Mouse (Mus musculus) limb, embryonic 12.5 days (tissue): ENCODE measurements around the gene Tlnrd1. TPM values are rescaled to one million over a fixed set of nuclear protein-coding genes. Genes with fewer than 3 reads are reported as not detected.

Experiments used
- ATAC-seq: fragments of 200-750 bp; cut with Nextera tagmentation; 2 replicates; pipeline ENCODE4 v1.8.0; 2017; ENCODE audit warnings: low read depth, moderate TSS enrichment; ENCODE audit not compliant: insufficient number of reproducible peaks, insufficient read depth, low FRiP score, low TSS enrichment
- H3K27ac ChIP-seq: fragments of 300-500 bp; sonication (generic); 2 replicates; pipeline ENCODE4 v1.5.1; 2016; ENCODE audit warnings: mild to moderate bottlenecking, moderate library complexity
- H3K27me3 ChIP-seq: fragments of 300-500 bp; sonication (generic); 2 replicates; pipeline ENCODE4 v1.6.1; 2016; ENCODE audit warnings: mild to moderate bottlenecking, moderate library complexity
- H3K36me3 ChIP-seq: fragments of 300-500 bp; sonication (generic); 2 replicates; pipeline ENCODE4 v1.6.1; 2016; ENCODE audit warnings: mild to moderate bottlenecking, moderate library complexity
- H3K4me1 ChIP-seq: fragments of 300-500 bp; sonication (generic); replicated peaks from 2 replicates; pipeline ENCODE4 v1.6.1; 2016
- H3K4me2 ChIP-seq: fragments of 300-500 bp; sonication (generic); 2 replicates; pipeline ENCODE4 v1.6.1; 2016; ENCODE audit warnings: mild to moderate bottlenecking, moderate library complexity
- H3K4me3 ChIP-seq: fragments of 300-500 bp; sonication (generic); replicated peaks from 2 replicates; pipeline ENCODE4 v1.5.1; 2016; ENCODE audit warnings: mild to moderate bottlenecking
- H3K9ac ChIP-seq: fragments of 300-500 bp; sonication (generic); replicated peaks from 2 replicates; pipeline ENCODE4 v1.6.1; 2016; ENCODE audit warnings: mild to moderate bottlenecking, moderate library complexity
- H3K9me3 ChIP-seq: fragments of 300-500 bp; sonication (generic); 2 replicates; pipeline ENCODE4 v1.6.1; 2016; ENCODE audit warnings: mild to moderate bottlenecking, moderate library complexity
- WGBS: fragments of 180-500 bp; shearing (Covaris S2); methylation state at CpG from one replicate; pipeline ENCODE4 v1.1.7; 2016; 5-methylcytosine and 5-hydroxymethylcytosine counted together
- polyA plus RNA-seq: library from polyadenylated mRNA; unstranded; fragments of >200 nt; fragmentation: Nextera tagmentation; extraction: Ambion mirVana; gene quantifications from 2 replicates; pipeline ENCODE4 v1.2.1, GENCODE M21; 2016

Gene Tlnrd1
- polyA plus RNA-seq, 1 experiment from 2014 or later: 23.0 TPM

GRCm38 (mm10) chr7:83883276-83884020 is 657 bp downstream of the Tlnrd1 start:
- peaks cover 6% of the 10 kb centered on the region; the same call in 1 of the 2 replicates for H3K36me3 ChIP-seq

GRCm38 (mm10) chr7:83882633-83883275 is 1.4 kb downstream of the Tlnrd1 start:
- H3K4me1 ChIP-seq: peaks cover 66% of the 10 kb centered on the region
- 17% methylated on average over 56 of the region's 56 CpGs for WGBS
- ATAC-seq: 0 out of 2 replicates have a peak, but pooled peaks have one; percentile 12

More at GRCm38 (mm10) chr7:83883276-83884020, 657 bp downstream of the Tlnrd1 start:
- peak overlapping the region; percentile 89 for H3K9ac ChIP-seq
- 0 out of 2 replicates have a peak, but pooled peaks cover 5% of the 10 kb centered on the region for H3K9me3 ChIP-seq
- under 1% methylated on average over 83 of the region's 91 CpGs for WGBS
- peak overlapping the region; percentile 97 for H3K4me2 ChIP-seq
- peak overlapping the region; percentile 97 for H3K27ac ChIP-seq
- peak; percentile 67 for ATAC-seq
- peak overlapping the region; percentile 85 for H3K4me3 ChIP-seq
- H3K4me1 ChIP-seq: peaks cover 59% of the 10 kb centered on the region
- H3K27me3 ChIP-seq: no peaks in the 10 kb centered on the region

GRCm38 (mm10) chr7:83882150-83882632 is 1.9 kb downstream of the Tlnrd1 start:
- H3K27ac ChIP-seq: 0 out of 2 replicates have a peak overlapping the region, but pooled peaks have one; percentile 97
- peak overlapping the region; percentile 89 for H3K9ac ChIP-seq
- no peaks in the 10 kb centered on the region for H3K27me3 ChIP-seq
- WGBS: 89% methylated on average over 35 of the region's 35 CpGs
- 0 out of 2 replicates have a peak, but pooled peaks cover 5% of the 10 kb centered on the region for H3K9me3 ChIP-seq
- no peak for ATAC-seq
- peak overlapping the region; percentile 85 for H3K4me3 ChIP-seq
- H3K4me1 ChIP-seq: peaks cover 69% of the 10 kb centered on the region
- peak overlapping the region; percentile 97 for H3K4me2 ChIP-seq
- peaks cover 12% of the 10 kb centered on the region for H3K36me3 ChIP-seq

More at GRCm38 (mm10) chr7:83882633-83883275, 1.4 kb downstream of the Tlnrd1 start:
- peak overlapping the region; percentile 89 for H3K9ac ChIP-seq
- peak overlapping the region; percentile 85 for H3K4me3 ChIP-seq
- peaks cover 6% of the 10 kb centered on the region; the same call in 1 of the 2 replicates for H3K36me3 ChIP-seq
- peak overlapping the region; percentile 97 for H3K27ac ChIP-seq
- H3K4me2 ChIP-seq: peak overlapping the region; percentile 97
- H3K27me3 ChIP-seq: no peaks in the 10 kb centered on the region
- 0 out of 2 replicates have a peak, but pooled peaks cover 5% of the 10 kb centered on the region for H3K9me3 ChIP-seq

GRCm38 (mm10) chr7:83878676-83879448 is 5.2 kb downstream of the Tlnrd1 start:
- no peaks in the 10 kb centered on the region for H3K27me3 ChIP-seq
- H3K4me3 ChIP-seq: no peak overlapping the region
- H3K4me1 ChIP-seq: peaks cover 58% of the 10 kb centered on the region
- H3K36me3 ChIP-seq: peaks cover 21% of the 10 kb centered on the region
- ATAC-seq: no peak
- 28% methylated on average over 5 of the region's 5 CpGs for WGBS
- H3K27ac ChIP-seq: peak overlapping the region; percentile 53; the same call in 1 of the 2 replicates
- H3K9ac ChIP-seq: no peak overlapping the region
- no peaks in the 10 kb centered on the region for H3K9me3 ChIP-seq
- H3K4me2 ChIP-seq: peak overlapping the region; percentile 97

- ATAC-seq: no peak
- Histone ChIP-seq H3K9me3 (no peaks in the 10 kb centered on the region), H3K9ac (no peak overlapping the region), H3K36me3 (peaks cover 17% of the 10 kb centered on the region), H3K4me2 (no peak overlapping the region), H3K4me1 (peaks cover 43% of the 10 kb centered on the region), H3K27ac (no peak overlapping the region), H3K4me3 (no peak overlapping the region), H3K27me3 (no peaks in the 10 kb centered on the region)
- WGBS: 69% methylated on average over 3 of the region's 3 CpGs
These were observed 7.0 kb downstream of the Tlnrd1 start for GRCm38 (mm10) chr7:83877088-83877487.

- 0 out of 2 replicates have a peak, but pooled peaks cover 6% of the 10 kb centered on the region for H3K4me1 ChIP-seq
- H3K27ac ChIP-seq: no peak overlapping the region
- H3K9ac ChIP-seq: no peak overlapping the region
- no peaks in the 10 kb centered on the region for H3K27me3 ChIP-seq
- H3K4me3 ChIP-seq: no peak overlapping the region
- no peaks in the 10 kb centered on the region for H3K36me3 ChIP-seq
- WGBS: 43% methylated on average over 5 of the region's 5 CpGs
- no peak overlapping the region for H3K4me2 ChIP-seq
- ATAC-seq: no peak
- H3K9me3 ChIP-seq: no peaks in the 10 kb centered on the region
These were observed 14.1 kb downstream of the Tlnrd1 start for GRCm38 (mm10) chr7:83869839-83870543.

- no peak overlapping the region for H3K9ac ChIP-seq
- no peak overlapping the region for H3K4me2 ChIP-seq
- H3K4me3 ChIP-seq: no peak overlapping the region
- H3K36me3 ChIP-seq: no peaks in the 10 kb centered on the region
- 86% methylated on average over 3 of the region's 3 CpGs for WGBS
- H3K27me3 ChIP-seq: no peaks in the 10 kb centered on the region
- no peak overlapping the region for H3K27ac ChIP-seq
- H3K4me1 ChIP-seq: 0 out of 2 replicates have a peak, but pooled peaks cover 6% of the 10 kb centered on the region
- ATAC-seq: no peak
- no peaks in the 10 kb centered on the region for H3K9me3 ChIP-seq
These were observed 15.9 kb downstream of the Tlnrd1 start for GRCm38 (mm10) chr7:83868200-83868599.

GRCm38 (mm10) chr7:83863554-83863953 is 20.6 kb downstream of the Tlnrd1 start:
- H3K4me2 ChIP-seq: no peak overlapping the region
- ATAC-seq: no peak
- no peak overlapping the region for H3K9ac ChIP-seq
- H3K36me3 ChIP-seq: no peaks in the 10 kb centered on the region
- H3K27me3 ChIP-seq: no peaks in the 10 kb centered on the region
- H3K4me3 ChIP-seq: no peak overlapping the region
- 61% methylated on average over 2 of the region's 2 CpGs for WGBS
- H3K9me3 ChIP-seq: no peaks in the 10 kb centered on the region
- no peaks in the 10 kb centered on the region for H3K4me1 ChIP-seq
- no peak overlapping the region for H3K27ac ChIP-seq

- Histone ChIP-seq H3K27me3 (no peaks in the 10 kb centered on the region), H3K9me3 (no peaks in the 10 kb centered on the region), H3K4me3 (no peak overlapping the region), H3K27ac (no peak overlapping the region), H3K36me3 (no peaks in the 10 kb centered on the region), H3K4me2 (no peak overlapping the region), H3K4me1 (peaks cover 3% of the 10 kb centered on the region; the same call in 1 of the 2 replicates), H3K9ac (no peak overlapping the region)
- no peak for ATAC-seq
- 54% methylated on average over 4 of the region's 4 CpGs for WGBS
These were observed 24.6 kb downstream of the Tlnrd1 start for GRCm38 (mm10) chr7:83859378-83860083.

- no peak overlapping the region for H3K4me2 ChIP-seq
- no peak overlapping the region for H3K4me3 ChIP-seq
- 93% methylated on average over 3 of the region's 3 CpGs for WGBS
- no peaks in the 10 kb centered on the region for H3K9me3 ChIP-seq
- no peak overlapping the region for H3K27ac ChIP-seq
- no peak overlapping the region for H3K9ac ChIP-seq
- no peaks in the 10 kb centered on the region for H3K27me3 ChIP-seq
- H3K36me3 ChIP-seq: no peaks in the 10 kb centered on the region
- peaks cover 3% of the 10 kb centered on the region; the same call in 1 of the 2 replicates for H3K4me1 ChIP-seq
- no peak for ATAC-seq
These were observed 26.2 kb downstream of the Tlnrd1 start for GRCm38 (mm10) chr7:83857921-83858320.
